Mouse (Mus musculus) spleen, postnatal 36 days (tissue): ENCODE measurements around the gene Il6st.

ENCODE experiments used
- DNase-seq, 2 experiments: peaks; one replicate each; pipeline ENCODE4 v3.0.0; 2022; ENCODE audit warnings: low spot score in 2 of 2, mixed read lengths in 1 of 2

Gene Il6st

GRCm38 (mm10) chr13:112442867-112443529 is 20.9 kb upstream of the Il6st start:
- no peak for DNase-seq

- no peak for DNase-seq
Observed at GRCm38 (mm10) chr13:112447108-112447665, 16.7 kb upstream of the Il6st start.

GRCm38 (mm10) chr13:112450210-112450609 is 13.7 kb upstream of the Il6st start:
- DNase-seq, result no peak

- no peak for DNase-seq
Observed at GRCm38 (mm10) chr13:112457366-112457765, 6.5 kb upstream of the Il6st start.

GRCm38 (mm10) chr13:112458016-112458415 is 5.9 kb upstream of the Il6st start:
- DNase-seq, result no peak

GRCm38 (mm10) chr13:112458435-112459018 is 5.3 kb upstream of the Il6st start:
- no peak for DNase-seq

- DNase-seq, result no peak
Observed at GRCm38 (mm10) chr13:112459956-112460355, 3.9 kb upstream of the Il6st start.

- DNase-seq, result no peak
Observed at GRCm38 (mm10) chr13:112462411-112462987, 1.4 kb upstream of the Il6st start.

- DNase-seq, result no peak
Observed at GRCm38 (mm10) chr13:112463337-112463802, 500 bp upstream of the Il6st start.

GRCm38 (mm10) chr13:112464626-112465287 is 887 bp downstream of the Il6st start:
- DNase-seq, result no peak

- DNase-seq, result no peak
Observed at GRCm38 (mm10) chr13:112465585-112465984, 1.7 kb downstream of the Il6st start.

- DNase-seq, result no peak
Observed at GRCm38 (mm10) chr13:112466136-112466945, 2.5 kb downstream of the Il6st start.

- no peak for DNase-seq
Observed at GRCm38 (mm10) chr13:112466946-112467255, 3.0 kb downstream of the Il6st start.

- no peak for DNase-seq
Observed at GRCm38 (mm10) chr13:112467384-112467783, 3.5 kb downstream of the Il6st start.

GRCm38 (mm10) chr13:112469491-112469890 is 5.6 kb downstream of the Il6st start:
- DNase-seq, result no peak

- DNase-seq, result no peak
Observed at GRCm38 (mm10) chr13:112471201-112471600, 7.3 kb downstream of the Il6st start.

- no peak for DNase-seq
Observed at GRCm38 (mm10) chr13:112472401-112473023, 8.6 kb downstream of the Il6st start.

- no peak for DNase-seq
Observed at GRCm38 (mm10) chr13:112473757-112474755, 10.2 kb downstream of the Il6st start.

- DNase-seq, result no peak
Observed at GRCm38 (mm10) chr13:112479032-112479431, 15.2 kb downstream of the Il6st start.

- DNase-seq, result no peak
Observed at GRCm38 (mm10) chr13:112479926-112480325, 16.1 kb downstream of the Il6st start.
